Mouse (Mus musculus): ENCODE data around the gene Cyp17a1.

Cyp17a1 gene

DNA sequence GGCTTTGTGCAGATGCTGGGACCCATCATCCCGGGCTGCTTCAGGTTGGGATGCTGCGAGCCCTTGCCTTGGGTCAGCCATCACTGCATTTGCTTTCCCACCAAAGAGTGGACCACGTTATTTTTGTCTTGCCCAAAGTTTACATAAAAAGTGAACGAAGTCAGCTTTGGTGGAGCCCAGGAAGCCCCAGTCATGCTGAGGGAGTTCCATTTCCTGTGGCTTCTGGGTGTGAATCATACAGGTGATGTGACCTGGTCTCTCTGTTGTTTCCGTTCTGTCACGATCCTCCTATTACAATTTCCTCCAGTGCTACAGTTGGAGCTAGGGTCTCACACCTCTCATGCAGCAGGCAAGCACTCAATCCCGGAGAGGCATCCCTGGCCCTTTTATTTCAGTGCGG lies 55.6 kb downstream of the Cyp17a1 start:
- no peak for DNase-seq (ENCODE audit: low spot score in 2 of 2)

Measured in right cerebral cortex, postnatal 36 days (tissue).